1 mouse cellular context compared by ENCODE assay signal in the genomic region with DNA sequence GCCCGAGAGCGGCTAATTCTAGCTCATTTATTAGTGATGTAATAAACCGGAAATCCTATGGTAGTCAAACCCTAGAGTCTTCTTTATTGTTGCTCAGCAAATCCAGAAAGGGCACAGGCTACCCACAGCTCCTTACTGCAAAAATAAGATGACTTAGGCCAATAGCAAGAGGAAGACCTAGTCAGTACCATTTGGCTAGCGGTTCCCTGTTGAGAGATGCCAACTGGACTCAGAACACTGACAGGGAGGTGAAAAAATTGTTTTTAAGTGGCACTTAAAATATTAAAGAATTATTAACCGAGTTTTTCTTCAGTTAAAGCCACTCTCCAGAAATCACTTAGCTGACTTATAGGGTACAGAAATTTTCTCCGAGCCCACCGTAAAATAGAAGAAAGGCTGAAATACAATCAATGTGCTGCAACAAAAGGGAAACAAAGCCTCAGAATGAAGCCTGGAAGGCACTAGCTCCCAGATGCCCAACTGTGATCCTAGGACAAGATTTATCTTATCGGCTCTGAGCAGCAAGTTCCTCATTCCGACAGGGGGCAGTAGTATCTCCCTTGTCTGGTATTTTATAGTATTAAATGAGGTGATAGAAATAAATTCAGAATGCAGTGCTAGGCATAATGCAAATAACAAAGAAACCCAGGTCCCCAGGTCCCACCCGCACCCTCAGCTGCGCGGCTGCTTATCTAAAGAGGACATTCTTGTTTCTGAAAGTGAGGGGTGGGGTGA.
TF ChIP-seq lines count a peak whose summit lies in the region.

No protein-coding gene starts in this region.

TF ChIP-seq in MEL, 35 proteins besides CTCF, POLR2A, EP300 and RAD21 (continued from another document):
- TF ChIP-seq ZKSCAN1 (IDR thresholded peaks at IDR 0.05; ENCODE audit: low read depth, low read length) (no peak), MYB (IDR thresholded peaks at IDR 0.05; ENCODE audit: low read depth, low read length) (no peak), TCF12 (IDR thresholded peaks at IDR 0.05; ENCODE audit: low read depth, low read length) (peak; percentile 37; the same call in 1 of the 2 replicates), MXI1 (IDR thresholded peaks at IDR 0.05; ENCODE audit: low read depth, low read length) (no peak), USF1 (IDR thresholded peaks at IDR 0.05; ENCODE audit: low read depth, low read length) (no peak), MYC (IDR thresholded peaks at IDR 0.05; ENCODE audit: low read depth, low read length) (no peak), ELF1 (IDR thresholded peaks at IDR 0.05; ENCODE audit: low read depth, low read length) (peak; percentile 82), SIN3A (IDR thresholded peaks at IDR 0.05; ENCODE audit: low read length) (no peak), TBP (IDR thresholded peaks at IDR 0.05; ENCODE audit: low read depth, low read length) (no peak)
